Mouse (Mus musculus) embryo, embryonic 9.5 days (tissue): ENCODE data around the gene Fyco1.

ENCODE experiments used
- DNase-seq: peaks from one replicate; pipeline ENCODE4 v3.0.0-alpha.2; 2017; ENCODE audit errors: extremely low spot score

The Fyco1 gene

DNA sequence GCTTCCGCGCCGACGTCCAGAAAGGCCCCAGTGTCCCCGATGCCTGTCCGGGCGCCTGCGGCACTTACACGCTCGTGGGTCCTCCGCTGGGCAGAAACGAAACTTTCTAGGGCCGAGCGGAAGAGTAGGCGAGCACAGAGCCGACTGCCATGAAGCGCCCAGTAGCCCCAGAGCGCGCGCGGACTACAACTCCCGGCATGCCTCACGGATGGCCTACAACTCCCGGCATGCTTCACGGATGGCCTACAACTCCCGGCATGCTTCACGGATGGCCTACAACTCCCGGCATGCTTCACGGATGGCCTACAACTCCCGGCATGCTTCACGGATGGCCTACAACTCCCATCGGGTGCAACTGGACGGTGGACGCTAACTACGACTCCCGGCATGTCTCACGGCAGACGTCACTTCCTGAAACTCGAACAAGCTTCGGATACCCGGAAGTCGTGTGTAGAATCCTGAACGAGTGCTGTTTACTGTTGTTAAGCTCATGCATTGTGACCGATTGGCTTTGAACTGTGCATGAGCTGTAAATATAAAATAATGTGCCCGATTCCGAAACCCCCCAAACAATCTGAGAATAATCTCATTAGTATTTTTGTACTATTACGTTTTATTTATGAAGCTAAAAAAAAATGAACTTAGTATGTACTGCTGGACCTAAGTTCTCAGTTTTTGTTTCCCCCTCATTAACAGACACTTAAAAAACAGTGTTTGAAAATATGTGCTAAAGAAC lies at the start of gene Fyco1:
Fyco1 (minus strand) TSS at position 187 of the 736 bp plus-strand sequence.
- peak; percentile 84 for DNase-seq

DNA sequence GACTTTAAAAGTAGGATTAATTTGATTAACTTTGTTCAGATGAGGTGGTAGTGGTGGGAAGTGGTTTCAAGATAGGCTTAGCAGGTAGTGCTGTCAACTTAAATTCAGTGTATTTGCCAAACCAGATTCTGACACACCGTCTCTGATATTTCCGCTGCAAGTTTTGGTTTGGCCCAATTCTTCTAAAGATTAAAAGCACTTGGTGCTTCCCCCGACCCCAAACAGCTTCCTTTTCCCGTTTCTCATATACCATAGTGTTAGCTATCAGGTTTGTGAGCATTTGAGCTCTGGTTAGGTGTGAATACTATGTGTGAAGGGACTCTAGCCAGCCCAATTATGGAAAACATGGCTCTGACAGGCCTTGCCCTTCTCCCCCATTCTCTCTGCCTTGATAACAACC lies 20.4 kb upstream of the Fyco1 start:
- DNase-seq: no peak

DNA sequence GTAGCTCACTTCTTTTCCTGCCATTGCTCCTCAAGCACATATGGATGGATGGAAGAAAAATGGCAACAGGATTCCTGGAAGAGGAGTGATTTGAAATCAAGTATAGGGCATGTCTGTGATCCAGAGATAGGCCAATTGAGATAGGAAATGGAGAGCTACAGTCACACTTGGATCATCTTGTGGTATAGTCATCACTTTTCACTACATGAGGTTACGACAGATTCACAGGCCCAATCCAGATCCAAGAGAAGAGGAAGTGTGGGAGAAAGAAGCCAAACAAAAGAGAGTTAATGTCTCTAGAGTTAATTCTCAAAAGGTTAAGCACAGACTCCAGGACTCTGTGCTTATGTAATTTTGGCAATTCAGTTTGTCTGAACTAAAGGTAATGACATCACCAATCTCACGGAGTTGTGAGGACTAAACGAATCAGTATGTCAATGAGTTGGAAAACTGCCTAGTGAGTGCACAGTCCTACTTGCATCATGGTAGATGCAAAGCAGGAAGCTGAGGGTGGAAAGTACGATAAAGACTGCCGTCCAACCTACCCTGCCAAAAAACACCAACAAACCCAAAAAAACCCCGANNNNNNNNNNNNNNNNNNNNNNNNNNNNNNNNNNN lies 17.6 kb upstream of the Fyco1 start:
- no peak for DNase-seq

DNA sequence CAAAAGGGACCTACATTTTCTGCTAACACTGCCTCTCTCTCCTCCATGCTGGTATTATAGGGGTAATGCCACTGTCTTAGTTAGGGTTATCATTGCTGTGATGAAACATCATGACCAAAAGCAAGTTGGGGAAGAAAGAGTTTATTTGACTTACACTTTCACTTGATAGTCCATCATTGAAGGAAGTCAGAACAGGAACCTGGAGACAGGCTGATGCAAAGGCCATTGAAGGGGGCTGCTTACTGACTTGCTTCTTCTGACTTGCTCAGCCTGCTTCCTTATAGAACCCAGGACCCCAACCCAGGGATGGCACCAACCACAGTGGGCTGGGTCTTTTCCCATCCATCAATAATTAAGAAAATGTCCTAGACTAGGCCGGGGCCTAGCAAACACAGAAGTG lies 11.9 kb upstream of the Fyco1 start:
- no peak for DNase-seq

DNA sequence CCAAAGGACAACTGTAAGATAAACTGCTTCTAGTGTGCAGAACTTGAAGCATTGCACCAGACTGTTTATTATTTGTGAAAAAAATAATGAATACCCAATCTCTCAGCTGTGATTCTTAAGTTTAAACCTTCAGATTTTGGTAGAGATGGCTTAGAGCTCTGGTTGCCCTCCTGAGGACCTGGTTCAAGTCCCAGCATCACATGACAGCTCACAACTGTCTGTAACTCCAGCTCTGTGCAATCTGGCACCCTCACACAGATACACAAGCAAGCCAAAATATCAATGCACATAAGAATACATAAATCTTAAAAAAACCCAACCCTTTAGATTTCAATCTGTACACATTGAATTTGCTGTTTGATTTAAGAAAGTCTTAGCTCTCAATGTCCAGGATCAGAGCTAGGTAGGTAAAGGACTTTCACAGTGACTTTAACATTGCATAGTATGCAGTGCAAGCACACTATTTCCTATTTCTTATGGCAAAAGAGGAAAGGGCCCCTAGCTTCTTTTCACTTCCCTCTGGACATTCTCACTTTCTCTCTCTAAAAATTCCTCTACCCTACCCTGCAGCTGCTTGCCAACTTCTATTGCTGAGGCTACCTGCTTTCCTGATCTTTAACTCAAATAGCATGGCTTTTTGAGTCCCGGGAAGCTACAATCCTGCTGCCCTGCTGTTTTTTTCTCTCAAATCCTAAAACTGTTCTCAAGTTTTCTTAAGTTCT lies 11.4 kb upstream of the Fyco1 start:
- DNase-seq: no peak

DNA sequence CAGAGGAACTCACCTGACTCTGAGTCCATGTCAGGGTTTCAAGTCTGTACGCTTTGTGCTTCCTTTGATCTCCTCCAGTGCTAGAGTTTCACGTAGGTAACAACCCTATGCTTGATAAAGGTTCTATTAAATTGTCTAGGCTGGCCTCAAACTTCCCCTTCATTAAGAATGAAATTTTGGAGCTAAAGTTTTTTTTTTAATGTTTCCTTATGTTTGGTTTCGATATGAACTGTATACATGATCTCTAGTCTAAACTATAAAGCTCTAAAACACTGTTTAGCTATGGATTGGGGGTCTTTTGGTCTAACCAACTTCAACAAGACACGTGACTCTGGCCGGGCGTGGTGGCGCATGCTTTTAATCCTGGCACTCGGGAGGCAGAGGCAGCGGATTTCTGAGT lies 10.2 kb upstream of the Fyco1 start, which contains the start of gene Xcr1:
Xcr1 (minus strand) TSS at position 101 of the 400 bp plus-strand sequence.
- no peak for DNase-seq

DNA sequence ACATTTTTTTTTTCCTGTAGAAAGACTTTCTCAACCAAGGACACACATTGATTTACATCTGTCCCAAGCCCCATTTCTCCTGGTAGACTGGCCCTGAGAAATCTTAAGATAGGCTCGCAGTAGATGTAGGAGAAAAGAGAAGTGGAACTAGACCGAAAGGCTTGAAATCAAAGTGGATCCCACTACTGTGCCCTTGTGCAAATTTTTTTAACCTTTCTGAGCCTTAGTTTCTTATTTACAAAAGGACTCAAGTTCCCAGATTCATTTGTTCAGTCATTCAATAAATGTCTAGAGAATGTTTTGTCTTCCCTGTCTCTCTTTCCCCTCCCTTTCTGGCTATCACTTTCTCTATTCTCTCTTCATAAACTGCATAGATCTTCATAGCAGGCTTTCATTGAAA lies 5.1 kb upstream of the Fyco1 start:
- no peak for DNase-seq

DNA sequence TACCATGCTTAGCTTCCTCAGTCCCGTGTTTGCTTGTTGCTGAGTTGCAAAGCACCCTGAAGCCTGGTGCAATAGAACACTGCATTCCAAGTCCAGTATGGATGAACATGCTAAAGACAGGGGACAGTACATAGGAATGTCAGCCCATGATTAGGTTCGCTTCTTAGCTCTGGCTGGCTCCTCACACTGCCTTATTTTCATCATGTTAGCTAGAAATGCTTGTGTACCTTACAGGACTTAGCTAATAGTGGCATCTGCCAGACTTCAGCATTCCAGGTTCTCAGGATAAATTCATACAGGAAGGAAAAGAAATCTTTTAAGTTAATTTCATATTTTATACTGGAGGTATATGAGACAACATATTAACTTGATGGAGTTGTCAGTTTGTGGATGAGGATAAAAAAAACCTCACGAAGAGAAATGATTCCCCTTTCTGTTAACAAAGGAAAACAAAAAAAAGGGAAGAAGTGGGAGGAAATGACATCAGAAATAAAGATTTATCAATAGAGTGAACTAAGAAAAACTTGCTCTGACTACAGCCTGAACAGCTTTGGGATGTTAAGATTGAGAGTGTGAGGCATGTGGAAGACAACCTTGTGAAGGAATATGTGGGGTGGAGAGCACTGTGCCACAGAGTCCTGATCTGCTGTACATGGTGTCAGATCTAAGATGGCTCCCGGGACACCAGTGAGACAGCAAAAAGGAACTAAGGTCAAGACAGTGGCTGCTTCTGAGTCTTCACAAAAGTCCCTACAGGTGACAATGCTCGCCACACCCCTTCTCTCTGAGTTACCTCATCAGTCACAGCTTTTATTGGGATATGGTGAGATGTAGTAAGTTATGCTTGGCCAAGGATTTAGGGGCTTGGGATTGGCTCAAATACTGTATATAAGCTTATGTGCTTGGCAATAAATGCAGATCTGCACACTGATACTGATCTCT lies 1.0 kb upstream of the Fyco1 start:
- no peak for DNase-seq

DNA sequence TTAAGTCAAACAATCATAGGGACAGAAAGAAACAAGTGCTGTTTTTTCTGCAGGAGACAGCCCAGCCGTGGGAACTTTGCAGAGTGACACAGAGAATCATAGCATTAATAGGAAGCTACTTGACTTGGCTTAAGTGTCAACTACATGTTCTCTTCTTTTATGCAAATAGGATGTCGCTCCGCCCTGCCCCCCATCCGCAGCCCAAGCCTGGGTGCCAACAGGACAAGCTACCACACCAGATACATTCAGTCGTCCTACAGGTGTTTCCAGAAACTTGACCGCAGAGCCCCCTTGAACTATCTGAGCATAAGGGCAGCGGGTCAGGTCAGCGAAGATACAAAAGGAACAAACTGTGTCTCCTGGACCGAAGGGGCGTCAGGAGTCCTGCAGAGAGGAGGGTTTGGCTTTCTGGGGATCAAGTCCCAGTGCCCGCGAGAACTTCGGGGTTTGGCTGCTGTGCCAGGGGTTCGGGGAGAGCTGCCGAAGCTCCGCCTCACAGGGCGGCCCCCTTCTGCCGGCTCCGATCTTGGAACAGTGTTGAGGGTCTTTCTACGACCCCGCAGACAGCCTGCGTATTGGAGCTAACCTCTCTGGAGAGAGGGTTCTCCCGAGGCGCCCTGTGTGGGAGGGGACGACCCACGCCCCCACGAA lies 512 bp downstream of the Fyco1 start:
- peak; percentile 84 for DNase-seq

DNA sequence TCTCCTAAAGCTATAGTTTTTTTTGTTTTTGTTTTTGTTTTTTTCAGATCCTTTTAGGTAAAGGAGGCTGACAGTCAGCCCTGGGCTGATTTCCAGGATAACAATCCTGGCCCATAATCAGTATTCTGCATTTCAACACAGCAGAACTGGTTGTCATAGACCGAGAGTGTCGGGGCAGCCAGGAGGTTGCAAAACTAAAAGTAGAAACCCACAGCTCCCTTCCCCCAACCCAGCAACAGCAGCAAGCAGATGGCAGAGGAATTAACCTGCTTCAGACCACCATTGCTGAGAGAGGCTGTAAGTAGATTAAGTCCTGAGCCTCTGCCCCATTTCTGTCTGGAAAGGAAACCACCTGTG lies 1.0 kb downstream of the Fyco1 start:
- DNase-seq: no peak

DNA sequence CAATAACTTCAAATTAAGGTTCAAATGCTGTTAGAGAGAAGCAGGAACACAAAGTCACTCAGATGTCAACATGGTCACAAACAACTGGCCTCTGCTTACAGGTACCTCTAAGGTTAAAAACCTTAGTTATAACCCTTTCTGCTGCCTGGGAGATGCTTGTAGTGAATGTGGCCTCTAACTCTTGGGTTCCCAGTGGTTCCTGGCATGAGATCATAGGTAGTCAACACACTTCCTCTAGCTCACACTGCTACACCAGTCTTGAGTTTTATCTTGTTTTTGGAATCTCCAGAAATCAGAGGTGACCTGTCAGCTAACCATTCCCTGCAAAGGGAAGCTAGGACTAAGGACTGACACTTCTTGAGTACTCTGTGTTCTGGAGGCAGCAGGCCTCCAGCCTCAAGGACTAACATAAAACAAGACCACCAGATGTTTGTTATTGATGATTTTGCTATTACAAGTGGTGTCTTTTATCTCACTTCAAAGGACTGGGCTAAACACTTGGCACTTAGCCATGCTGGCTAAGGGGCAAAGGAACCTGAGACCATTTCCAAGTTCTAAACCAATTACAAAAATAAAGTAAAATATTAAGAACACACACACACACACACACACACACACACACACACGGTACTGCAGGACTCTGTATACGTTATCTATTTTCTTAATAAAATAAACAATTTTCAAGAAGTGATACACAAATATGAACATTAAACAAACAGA lies 1.6 kb downstream of the Fyco1 start:
- DNase-seq: no peak

DNA sequence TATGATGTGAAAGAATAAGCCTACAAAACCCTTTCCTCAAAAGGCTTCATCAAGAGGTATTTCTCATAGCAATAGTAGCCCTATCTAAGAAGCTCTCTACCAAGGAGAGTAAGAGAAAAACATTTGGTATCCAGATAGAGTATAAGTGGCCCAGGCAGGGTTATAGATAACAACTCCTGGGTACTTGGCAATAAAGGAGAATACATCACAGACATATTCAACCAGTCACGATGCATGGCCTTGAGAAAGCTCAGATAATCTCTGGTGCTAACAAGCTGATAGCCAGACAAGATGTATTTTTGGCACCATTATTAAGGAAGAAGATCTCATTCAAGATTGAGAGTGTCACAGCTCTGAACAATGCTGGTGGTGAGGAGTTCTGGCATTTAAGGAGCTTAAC lies 5.2 kb downstream of the Fyco1 start:
- no peak for DNase-seq

DNA sequence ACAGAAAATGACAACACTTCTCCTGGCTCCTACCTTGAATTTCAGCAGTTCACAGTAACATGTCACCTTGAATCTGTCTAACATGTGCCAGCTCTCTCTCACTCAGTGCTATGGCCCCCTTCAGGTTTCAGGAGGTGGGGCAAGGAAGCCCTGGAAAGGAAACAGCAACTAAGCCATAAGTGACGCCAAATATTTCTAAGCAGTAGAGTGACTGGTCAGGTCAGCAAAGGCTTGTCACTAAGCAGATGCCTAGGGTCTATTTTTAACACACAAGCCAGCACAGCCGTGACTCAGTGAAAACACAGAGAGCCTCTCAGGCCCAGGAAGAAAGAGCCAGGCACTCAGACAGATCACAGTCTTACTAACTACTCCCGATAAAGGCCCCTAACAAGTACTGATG lies 6.6 kb downstream of the Fyco1 start:
- no peak for DNase-seq

DNA sequence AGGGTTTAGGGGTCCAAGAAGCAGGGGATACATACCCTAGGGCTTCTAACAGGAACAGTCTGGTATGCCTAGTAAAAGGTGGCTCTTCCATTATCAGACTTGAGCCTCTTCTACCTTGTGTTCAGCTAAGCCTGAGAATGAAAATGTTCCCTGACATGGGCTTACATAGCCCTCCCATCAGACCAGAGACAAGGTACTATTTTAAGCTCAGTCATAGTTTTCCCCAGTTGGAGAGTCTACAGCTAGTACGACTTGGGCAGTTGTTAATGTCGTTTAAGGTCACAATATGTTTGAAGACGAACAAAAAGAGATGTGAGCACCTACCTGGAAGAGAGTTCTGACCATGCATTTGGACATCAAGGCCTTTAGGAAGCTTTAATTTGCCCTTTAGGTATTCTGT lies 7.2 kb downstream of the Fyco1 start:
- no peak for DNase-seq

DNA sequence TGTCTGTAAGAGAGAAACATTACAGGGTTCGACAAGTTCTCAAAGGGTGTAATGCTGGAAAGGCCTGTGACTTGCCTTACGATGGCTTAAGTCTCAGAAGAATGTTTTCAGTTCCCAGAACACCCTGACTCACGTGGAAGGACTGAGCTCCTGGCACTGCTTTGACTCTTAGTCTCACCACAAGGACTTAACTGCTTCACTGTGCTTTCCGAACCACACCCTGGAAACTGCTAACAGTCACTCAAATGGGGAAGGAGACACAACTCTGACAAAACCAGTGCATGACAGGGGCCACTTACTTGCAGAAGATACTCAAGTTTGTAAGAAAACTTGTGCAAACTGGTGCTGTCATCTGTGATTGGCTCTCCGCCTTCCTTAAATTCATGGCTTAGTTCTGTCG lies 11.5 kb downstream of the Fyco1 start:
- DNase-seq: no peak

DNA sequence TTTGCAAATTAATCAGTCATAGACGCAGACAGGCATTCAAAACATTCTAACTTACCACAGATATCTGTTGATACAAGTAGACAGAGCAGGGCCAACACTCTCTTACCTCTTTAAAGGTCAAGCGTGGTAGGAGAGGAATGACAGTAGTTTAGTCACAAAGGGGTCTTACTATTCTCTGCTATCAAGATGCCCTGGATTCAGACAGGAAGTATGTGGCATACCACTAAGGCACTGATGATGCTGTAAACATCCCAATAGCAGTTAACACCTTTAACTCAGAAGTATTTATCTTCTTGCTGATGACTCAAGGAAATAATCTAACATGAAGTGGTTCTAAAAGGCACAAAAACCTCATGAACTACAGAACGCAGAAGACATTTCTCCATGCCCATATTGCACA lies 15.8 kb downstream of the Fyco1 start:
- no peak for DNase-seq

DNA sequence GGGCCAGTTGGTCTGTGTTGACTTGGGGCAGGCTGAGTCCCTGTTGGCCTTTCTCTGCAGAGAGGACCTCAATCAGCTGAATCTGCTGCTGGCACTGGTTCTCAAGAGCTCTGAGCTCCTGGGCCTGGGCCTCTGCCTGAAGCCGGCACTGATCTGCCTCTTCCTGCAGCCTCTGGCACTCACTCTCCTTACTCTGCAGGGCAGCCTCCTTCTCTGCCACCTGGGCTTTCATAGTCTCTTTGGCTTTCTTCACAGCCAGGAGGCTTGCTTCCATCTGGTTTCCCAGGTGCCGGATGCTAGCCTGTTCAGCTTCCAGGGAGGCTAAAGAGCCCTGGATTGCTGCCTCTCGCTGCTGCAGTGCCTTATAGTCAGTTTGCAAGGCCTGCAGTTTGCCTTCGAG lies 22.8 kb downstream of the Fyco1 start:
- no peak for DNase-seq

DNA sequence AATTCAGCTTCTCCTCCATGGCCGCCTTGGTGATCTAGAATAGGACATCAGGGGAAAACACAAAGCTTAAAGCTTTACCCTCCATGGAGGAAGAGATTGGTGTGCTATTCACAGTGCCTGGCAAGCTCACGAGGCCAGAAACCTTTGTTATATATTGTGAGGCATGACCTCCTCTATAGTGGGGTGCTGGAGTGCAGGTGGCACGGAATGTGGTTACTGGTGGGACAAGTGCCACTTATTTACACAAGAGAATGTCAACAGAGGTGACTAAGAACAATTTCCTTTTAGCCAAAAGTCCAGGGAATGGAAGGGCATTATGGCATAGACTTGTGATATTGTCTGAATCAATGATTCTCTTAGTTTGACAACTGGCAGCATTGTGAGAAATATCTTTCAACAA lies 25.1 kb downstream of the Fyco1 start:
- DNase-seq: no peak

DNA sequence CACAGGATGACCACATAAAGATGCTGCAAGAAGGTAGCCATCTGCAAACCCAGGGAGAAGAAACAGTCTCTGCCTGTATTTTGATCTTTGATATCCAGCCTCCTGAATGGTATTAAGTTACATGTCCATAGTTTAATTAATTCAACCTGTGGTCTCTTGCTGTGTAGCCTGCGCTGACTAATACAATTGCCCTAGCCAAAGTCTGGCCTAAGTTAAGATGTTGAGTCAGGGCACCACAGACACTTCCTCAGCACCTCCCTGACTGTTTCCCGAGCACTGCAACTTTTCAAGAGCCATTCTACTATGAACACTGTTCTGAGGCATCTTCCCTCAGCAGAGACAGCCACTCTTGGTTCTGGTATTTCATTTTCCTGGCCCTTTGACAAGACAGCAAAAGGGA lies 33.1 kb downstream of the Fyco1 start:
- no peak for DNase-seq

DNA sequence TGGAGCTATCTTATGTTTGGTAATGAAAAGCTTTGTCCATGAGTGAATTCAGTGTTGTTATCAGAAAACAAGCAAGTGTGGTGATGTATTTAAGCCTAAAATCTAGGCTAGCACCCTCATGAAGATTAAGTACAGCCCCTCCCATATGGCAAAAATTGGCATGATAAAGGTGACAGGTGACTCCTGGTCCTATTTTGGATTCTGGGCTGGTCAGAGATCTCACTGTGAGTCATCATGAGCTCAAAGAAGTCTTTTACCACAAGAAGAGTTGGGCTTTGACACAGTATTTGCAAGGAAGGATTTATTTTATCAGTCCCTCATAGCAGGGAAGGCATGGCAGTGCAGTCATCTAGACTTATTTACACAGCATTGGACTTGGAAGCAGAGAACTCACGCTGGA lies 35.7 kb downstream of the Fyco1 start:
- no peak for DNase-seq

DNA sequence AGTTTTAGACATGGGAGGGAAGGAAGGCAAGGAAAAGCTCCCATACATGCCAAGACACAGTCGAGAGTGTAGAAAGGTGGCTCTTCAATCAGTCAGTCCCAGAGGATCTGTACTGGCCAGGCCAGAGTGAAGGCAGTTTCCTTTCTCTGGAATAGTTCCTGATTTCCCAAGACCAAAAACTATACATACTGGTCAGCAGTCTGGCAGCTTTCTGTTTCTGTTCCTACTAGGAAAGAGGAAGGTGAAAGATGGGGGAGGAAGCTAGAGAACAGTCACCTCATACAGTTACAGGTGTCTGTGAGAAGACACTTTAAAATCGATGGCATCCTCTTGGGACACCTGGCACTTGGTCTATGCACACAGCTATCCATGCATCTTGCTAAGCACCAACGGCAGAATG lies 36.3 kb downstream of the Fyco1 start:
- no peak for DNase-seq
